Mouse (Mus musculus): ENCODE results near the gene Gm14548.
"Not testable (repeated sequence)": the region's sequence is repeated elsewhere in the genome, so short reads cannot be mapped to it uniquely, and the experiment has no call there.

The Gm14548 gene

DNA sequence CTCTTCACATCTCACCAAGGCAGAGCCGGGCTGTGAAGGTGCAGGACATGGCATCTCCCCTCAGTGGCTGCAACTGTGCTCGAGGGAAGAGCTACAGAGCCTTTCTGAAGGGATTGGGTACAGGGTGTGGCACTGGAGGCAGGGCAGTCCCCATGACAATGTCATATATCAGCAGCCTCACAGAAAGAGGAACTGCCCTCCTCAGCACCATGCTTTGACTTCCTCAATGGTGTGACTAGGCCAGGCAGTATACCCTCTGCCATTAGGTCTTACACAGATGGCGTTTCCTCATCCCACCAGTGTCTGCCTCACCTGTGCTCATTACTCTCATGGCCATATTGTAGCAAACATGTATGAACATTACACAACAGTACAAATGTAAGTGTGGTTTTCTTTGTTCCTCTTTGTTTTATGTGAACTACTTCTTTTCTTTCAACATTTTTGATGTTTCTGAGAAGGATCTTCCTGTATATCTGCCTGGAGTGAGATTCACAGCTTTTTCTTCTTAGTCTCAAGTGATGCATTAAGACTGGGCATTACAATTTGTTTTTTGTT lies at the start of gene Gm14548:
TSS of gene Gm14548 (minus strand) at position 85 of the 555 bp plus-strand sequence.
- DNase-seq (ENCODE audit: low read depth, low spot score), result not testable (repeated sequence)

DNA sequence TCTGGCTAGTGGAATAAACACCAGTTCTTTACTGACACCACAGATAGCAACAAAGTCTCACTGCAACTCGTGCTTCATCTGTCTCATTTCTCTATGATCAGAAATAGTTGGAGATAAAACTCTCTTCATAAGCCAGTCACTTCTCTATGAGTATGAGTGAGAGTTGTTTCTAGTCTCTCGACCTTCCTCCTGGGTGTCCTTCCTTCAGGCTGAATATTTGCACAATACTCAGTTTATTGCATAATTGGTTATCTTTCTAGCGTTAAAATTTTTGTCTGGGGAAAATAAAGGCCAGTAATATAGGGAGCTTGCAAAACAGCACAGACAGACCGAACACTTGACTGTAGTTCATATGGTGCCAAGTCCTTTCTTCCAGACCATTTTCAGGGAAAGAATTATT lies 48.2 kb upstream of the Gm14548 start:
- no peak for DNase-seq (ENCODE audit: low read depth, low spot score)

DNA sequence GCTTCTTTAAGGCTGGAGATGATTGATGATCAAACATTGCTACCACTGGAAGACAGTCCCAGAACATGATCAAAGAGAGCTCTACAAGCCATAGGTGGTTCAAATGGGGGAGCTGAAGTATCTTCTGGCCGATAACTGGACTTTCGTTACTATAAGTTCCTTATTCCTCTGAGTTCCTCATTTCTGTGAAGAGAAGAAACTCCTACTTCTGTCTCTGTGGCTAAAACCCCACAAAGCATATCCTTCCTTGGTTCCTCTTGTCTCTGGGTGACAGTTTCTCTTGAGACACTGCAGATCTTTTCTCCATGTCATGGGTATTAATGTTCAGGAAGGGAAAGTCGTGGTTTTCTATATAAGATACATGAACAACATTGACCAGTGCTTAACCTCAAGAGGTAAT lies 43.0 kb upstream of the Gm14548 start:
- no peak for DNase-seq (ENCODE audit: low read depth, low spot score)

DNA sequence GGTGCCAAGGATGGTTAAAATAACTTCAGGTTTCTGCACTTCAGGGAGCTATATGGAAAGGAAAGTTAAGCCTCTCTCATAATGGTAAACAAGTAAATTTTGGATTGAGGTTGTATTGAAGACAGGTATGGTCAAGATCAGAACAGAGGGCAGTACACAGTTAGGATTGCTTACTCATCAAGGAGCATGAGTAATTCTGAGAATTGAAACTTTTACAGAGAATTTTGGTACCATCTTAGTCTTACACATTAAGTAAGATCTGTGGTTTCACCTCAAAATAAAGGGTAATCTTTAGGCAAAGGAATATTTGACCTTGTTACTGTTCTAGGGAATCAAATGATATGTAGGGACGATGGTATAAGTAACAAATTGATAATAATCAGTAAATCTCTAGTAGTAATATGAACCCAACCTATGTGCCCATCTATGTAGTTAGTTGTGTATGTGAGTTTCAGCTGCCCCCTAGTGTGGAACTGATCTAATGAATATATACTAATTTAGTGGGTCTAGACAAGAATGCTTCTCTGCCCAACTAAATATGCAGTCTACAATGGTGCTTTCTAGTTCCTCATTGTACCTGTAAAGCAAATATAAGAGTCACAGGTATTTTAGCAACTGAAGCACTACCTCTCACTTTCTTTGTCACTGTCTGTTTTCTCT lies 42.1 kb upstream of the Gm14548 start:
- DNase-seq (ENCODE audit: low read depth, low spot score), result no peak

DNA sequence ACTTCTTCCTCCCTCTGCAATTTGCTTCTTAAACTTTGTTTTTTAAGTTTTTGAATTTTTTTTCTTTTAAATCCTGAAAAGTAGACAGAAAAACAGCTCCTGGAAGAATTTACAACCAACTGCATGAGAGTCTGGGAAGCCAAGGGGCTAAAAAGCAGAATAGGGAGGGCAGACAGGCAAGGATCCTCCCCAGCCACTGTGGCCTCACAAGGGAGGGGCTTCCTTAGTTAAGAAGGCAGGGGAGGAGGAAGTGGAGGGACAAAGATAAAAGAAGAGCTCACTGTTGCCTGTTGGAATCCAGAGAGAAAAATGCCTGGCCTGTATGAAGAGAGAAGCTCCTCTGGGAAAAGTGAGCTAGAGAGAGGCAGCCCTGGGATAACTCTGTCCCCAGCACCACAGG lies 37.6 kb upstream of the Gm14548 start:
- DNase-seq (ENCODE audit: low read depth, low spot score), result peak; percentile 17

DNA sequence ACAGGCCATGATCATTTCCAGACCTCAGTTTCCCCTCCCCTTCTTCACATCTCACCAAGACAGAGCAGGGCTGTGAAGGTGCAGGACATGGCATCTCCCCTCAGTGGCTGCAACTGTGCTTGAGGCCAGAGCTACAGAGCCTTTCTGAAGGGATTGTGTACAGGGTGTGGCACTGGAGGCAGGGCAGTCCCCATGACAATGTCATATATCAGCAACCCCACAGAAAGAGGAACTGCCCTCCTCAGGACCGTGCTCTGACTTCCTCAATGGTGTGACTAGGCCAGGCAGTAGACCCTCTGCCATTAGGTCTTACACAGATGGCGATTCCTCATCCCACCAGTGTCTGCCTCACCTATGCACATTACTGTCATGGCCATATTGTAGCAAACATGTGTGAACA lies 17.5 kb upstream of the Gm14548 start, which contains the start of gene Lilra6:
TSS of gene Lilra6 (minus strand) at position 117 of the 400 bp plus-strand sequence.
- DNase-seq (ENCODE audit: low read depth, low spot score), result not testable (repeated sequence)

DNA sequence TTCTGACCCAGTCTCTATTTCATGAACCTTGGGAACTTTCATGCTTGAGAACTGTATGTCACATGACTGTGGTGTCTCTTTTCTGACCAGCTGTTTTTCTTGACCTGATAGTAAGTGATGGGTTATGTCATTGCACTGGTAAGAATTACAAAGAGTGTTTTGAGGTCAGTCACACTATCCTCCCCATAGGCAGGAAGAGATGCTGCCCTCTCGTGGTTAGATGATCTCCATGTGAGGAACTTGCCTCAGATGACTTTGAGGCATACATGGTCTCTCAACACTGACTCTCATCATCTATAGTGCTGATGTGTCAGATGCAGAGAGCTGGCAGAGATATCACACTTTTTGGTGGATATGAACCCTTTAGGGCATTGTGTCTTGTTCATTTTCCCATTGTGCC lies 5.8 kb upstream of the Gm14548 start:
- peak; percentile 53 for DNase-seq (ENCODE audit: low read depth, low spot score)

DNA sequence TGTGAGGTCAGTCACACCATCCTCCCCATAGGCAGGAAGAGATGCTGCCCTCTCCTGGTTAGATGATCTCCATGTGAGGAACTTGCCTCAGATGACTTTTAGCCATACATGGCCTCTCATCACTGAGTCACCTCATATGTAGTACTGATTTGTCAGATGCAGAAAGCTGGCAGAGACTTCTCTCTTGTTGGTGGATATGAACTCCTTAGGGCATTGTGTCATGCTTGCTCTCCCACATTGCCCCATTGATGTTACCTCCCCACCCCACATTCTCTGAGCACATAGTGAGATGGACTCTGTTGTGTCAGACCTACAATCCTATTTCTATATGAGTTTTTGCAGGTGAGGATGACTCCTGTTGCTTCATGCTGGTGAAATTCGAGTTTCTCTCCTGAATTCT lies 22.9 kb downstream of the Gm14548 start:
- not testable (repeated sequence) for DNase-seq (ENCODE audit: low read depth, low spot score)

DNA sequence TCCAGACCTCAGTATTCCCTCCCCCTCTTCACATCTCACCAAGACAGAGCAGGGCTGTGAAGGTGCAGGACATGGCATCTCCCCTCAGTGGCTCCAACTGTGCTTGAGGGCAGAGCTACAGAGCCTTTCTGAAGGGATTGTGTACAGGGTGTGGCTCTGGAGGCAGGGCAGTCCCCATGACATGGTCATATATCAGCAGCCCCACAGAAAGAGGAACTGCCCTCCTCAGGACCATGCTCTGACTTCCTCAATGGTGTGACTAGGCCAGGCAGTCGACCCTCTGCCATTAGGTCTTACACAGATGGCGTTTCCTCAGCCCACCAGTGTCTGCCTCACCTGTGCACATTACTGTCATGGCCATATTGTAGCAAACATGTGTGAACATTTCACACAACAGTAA lies 53.0 kb downstream of the Gm14548 start, which contains the start of gene Pira2:
TSS of gene Pira2 (minus strand) at position 101 of the 400 bp plus-strand sequence.
- DNase-seq (ENCODE audit: low read depth, low spot score), result not testable (repeated sequence)

DNA sequence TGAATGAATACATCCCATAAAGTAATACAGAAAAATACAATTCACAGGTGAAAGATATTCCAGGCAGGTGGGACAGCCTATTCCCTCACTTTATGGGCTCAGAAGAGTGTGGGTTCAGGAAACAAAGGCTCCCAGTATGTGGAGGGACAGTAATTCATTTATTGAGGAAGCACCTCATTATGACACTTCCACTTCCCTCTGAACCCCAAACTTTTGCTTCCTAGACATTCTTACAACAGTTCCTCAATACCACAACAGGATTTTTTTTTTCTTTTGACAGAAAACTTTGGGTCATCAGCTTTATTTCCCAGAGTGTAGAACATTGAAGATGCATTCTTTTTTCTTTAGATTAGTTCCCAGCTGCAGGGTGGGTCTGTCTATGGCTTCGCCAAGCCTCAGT lies 60.1 kb downstream of the Gm14548 start:
- DNase-seq (ENCODE audit: low read depth, low spot score), result not testable (repeated sequence)

All from ZHBTc4 (cell line).